Mouse (Mus musculus) C2C12 (cell line): ENCODE measurements around the gene Fbxl17. TPM values are rescaled to one million over a fixed set of nuclear protein-coding genes. Genes with fewer than 3 reads are reported as not detected.

Source experiments
- H3K27me3 ChIP-seq: one replicate; pipeline ENCODE4 v1.6.1; 2011; ENCODE audit not compliant: control insufficient read depth, insufficient read depth, insufficient read length
- H3K36me3 ChIP-seq: one replicate; pipeline ENCODE4 v1.6.1; 2011; ENCODE audit not compliant: control insufficient read depth, insufficient read depth
- H3K4me3 ChIP-seq: one replicate; pipeline ENCODE4 v1.5.1; 2011; ENCODE audit warnings: mild to moderate bottlenecking, control low read depth; ENCODE audit not compliant: poor library complexity, insufficient read depth, severe bottlenecking
- H3K79me2 ChIP-seq: one replicate; pipeline ENCODE4 v1.6.1; 2011; ENCODE audit not compliant: control insufficient read depth, insufficient read depth
- H3K79me3 ChIP-seq: one replicate; pipeline ENCODE4 v1.6.1; 2011; ENCODE audit warnings: low read depth, control low read depth
- H3ac ChIP-seq: one replicate; pipeline ENCODE3; 2011; ENCODE audit warnings: low read depth; ENCODE audit not compliant: control insufficient read depth, insufficient read length
- CEBPB ChIP-seq: IDR thresholded peaks from one replicate; pipeline ENCODE4 v1.6.1; 2011; ENCODE audit warnings: low read depth, mild to moderate bottlenecking, control low read depth, moderate library complexity
- CTCF ChIP-seq: IDR thresholded peaks from one replicate; pipeline ENCODE4 v1.5.1; 2011; ENCODE audit not compliant: control insufficient read depth, insufficient read depth, insufficient read length
- FOSL1 ChIP-seq: IDR thresholded peaks from one replicate; pipeline ENCODE4 v1.8.0; 2011; ENCODE audit warnings: mild to moderate bottlenecking, low read length; ENCODE audit not compliant: poor library complexity, insufficient read depth, severe bottlenecking
- MAX ChIP-seq: IDR thresholded peaks from one replicate; pipeline ENCODE4 v1.6.1; 2011; ENCODE audit warnings: mild to moderate bottlenecking, control low read depth
- MYOD1 ChIP-seq: IDR thresholded peaks from one replicate; pipeline ENCODE4 v1.6.1; 2011; ENCODE audit warnings: low read depth; ENCODE audit not compliant: control insufficient read depth, insufficient read length
- MYOG ChIP-seq: IDR thresholded peaks from one replicate; pipeline ENCODE4 v1.6.1; 2011; ENCODE audit not compliant: control insufficient read depth, insufficient read length; ENCODE audit errors: extremely low read depth
- USF1 ChIP-seq: IDR thresholded peaks from one replicate; pipeline ENCODE4 v1.6.1; 2011; ENCODE audit warnings: low read depth, mild to moderate bottlenecking, control low read depth, moderate library complexity
- polyA plus RNA-seq: library from polyadenylated mRNA; unstranded; fragments of >200 nt; fragmentation: generic; extraction: Trizol; gene quantifications from one replicate; pipeline ENCODE4 v1.2.1, GENCODE M21; 2012; ENCODE audit warnings: missing spikeins

Gene Fbxl17
- polyA plus RNA-seq, 1 experiment: 6.3 TPM

DNA sequence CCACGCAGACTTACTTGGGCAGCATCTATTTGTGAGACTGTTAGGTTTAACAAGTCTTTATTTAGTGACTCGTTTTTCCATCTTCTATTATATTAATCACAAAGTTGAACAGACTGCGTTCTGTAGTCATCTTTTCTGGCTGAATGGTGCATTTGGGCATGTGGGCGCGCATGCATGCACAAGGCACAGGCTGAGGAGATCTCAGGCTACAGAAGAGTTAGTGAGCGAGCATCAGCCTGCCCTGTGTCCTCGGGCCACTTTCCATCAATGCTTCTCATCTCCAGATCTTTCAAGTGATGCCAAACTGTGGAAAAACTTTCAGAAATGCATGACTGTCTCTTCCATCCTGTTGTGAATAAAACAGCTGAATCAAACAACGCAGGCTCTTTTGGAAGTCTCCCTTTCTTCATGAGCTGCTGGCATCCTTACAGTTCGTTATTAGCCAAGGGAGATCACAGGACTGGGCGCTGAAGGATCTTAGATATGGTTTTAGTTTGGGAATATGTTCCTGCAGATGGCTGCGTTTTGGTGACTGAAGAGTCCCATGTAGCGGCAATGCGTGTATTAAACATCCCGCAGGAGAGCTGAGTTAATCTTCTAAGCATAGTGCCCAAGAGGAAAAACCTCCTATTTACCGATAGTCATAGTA, 442.0 kb downstream of the Fbxl17 start:
- Histone ChIP-seq H3K79me3 (no peaks in the 10 kb centered on the region), H3ac (no peak overlapping the region), H3K27me3 (no peaks in the 10 kb centered on the region), H3K4me3 (no peak overlapping the region), H3K79me2 (no peaks in the 10 kb centered on the region), H3K36me3 (no peaks in the 10 kb centered on the region)
- no peak for TF ChIP-seq CEBPB
- no peak for TF ChIP-seq FOSL1
- TF ChIP-seq MYOD1: no peak

DNA sequence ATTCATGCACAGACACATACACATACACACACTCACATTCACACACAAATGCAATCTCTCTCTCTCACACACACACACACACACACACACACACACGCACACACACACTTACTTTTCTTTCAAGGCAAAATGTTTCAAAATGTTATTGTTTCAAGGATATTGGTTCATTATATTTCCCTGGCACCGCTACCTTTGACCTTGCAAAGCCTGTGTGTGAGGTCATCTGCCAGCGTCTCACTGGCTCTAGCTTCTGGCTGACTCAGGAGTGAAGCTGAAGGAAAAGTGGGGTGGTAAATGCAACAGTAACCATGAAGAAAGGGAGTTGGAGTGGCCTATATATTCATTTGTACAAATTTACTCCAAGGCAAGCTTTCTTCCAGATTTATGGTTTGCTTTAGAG, 442.8 kb downstream of the Fbxl17 start:
- Histone ChIP-seq H3K79me2 (no peaks in the 10 kb centered on the region), H3K4me3 (no peak overlapping the region), H3K36me3 (no peaks in the 10 kb centered on the region), H3K27me3 (no peaks in the 10 kb centered on the region), H3K79me3 (no peaks in the 10 kb centered on the region), H3ac (no peak overlapping the region)
- TF ChIP-seq FOSL1 (no peak), MYOD1 (no peak), CEBPB (no peak), CTCF (no peak), USF1 (no peak), MAX (no peak), MYOG (no peak)

DNA sequence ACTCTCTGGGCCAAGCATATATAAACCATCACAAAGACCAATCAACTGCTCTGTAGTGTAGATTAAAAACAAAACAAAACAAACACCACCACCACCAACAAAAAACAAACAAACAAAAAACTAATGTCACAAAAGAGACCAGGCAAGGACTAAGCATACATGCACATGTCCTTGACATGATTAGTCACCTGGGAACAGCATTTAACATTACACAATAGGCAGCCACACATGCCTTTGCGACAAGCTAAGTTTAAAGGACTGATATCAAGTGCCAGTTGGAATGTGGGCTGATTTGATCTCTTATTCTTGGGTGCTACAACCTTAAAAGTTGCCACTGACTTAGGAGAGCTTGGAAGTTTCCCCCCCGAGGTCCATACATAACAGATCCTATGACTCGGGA, 446.5 kb downstream of the Fbxl17 start:
- Histone ChIP-seq H3K79me2 (no peaks in the 10 kb centered on the region), H3K4me3 (no peak overlapping the region), H3K36me3 (no peaks in the 10 kb centered on the region), H3ac (no peak overlapping the region), H3K27me3 (no peaks in the 10 kb centered on the region), H3K79me3 (no peaks in the 10 kb centered on the region)
- TF ChIP-seq CTCF (no peak), MAX (no peak), MYOD1 (no peak), USF1 (no peak), MYOG (no peak), FOSL1 (no peak)

DNA sequence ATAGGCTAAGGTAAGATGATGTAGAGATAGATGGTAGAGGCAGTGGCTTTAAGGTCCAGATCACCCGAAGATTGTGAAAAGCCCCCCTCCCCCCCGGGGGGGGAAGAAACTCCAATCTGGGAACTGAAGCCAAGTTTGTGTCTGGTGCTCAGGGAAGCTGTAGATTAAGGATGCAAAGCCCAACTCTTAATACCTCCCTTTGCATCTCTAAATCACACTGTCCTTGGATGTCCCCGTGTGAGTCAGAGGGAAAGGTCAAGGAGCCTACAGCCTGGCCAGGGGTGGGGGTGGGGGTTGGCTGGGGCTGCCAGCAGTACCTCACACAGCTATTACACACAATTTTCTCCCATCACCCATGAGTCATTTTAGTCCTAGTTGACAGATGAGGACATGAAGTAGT, 453.4 kb downstream of the Fbxl17 start:
- H3K79me2 ChIP-seq: no peaks in the 10 kb centered on the region
- no peak overlapping the region for H3K4me3 ChIP-seq
- TF ChIP-seq USF1 (no peak), MYOG (no peak), MYOD1 (no peak), CTCF (no peak)
- H3K79me3 ChIP-seq: no peaks in the 10 kb centered on the region
- H3ac ChIP-seq: no peak overlapping the region
- no peaks in the 10 kb centered on the region for H3K27me3 ChIP-seq
- no peaks in the 10 kb centered on the region for H3K36me3 ChIP-seq

DNA sequence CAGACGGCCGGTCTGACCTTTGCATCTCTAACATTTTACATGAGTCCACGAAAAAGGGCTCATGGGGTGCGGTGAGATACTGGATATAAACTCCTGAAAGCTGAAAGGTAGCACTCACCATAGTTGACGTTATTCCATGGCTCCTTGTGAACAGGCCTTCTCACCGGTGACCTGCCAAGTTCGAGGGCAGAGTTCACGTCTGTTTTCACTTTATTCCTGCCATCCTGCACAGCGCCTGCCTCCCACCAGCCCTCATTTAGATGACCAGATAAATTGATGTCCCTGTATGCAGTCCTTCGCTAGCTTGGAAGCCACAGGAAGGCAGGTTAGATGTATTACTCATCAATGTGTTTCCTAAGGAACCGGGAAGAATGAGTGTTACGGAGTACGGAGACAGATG, 454.5 kb downstream of the Fbxl17 start:
- H3ac ChIP-seq: no peak overlapping the region
- TF ChIP-seq MYOG: no peak
- TF ChIP-seq USF1: no peak
- no peak for TF ChIP-seq CTCF
- TF ChIP-seq CEBPB: no peak
- no peak for TF ChIP-seq MYOD1
- no peak for TF ChIP-seq MAX
- no peak for TF ChIP-seq FOSL1
- no peak overlapping the region for H3K4me3 ChIP-seq
- no peaks in the 10 kb centered on the region for H3K79me3 ChIP-seq
- no peaks in the 10 kb centered on the region for H3K27me3 ChIP-seq
- no peaks in the 10 kb centered on the region for H3K79me2 ChIP-seq
- no peaks in the 10 kb centered on the region for H3K36me3 ChIP-seq

DNA sequence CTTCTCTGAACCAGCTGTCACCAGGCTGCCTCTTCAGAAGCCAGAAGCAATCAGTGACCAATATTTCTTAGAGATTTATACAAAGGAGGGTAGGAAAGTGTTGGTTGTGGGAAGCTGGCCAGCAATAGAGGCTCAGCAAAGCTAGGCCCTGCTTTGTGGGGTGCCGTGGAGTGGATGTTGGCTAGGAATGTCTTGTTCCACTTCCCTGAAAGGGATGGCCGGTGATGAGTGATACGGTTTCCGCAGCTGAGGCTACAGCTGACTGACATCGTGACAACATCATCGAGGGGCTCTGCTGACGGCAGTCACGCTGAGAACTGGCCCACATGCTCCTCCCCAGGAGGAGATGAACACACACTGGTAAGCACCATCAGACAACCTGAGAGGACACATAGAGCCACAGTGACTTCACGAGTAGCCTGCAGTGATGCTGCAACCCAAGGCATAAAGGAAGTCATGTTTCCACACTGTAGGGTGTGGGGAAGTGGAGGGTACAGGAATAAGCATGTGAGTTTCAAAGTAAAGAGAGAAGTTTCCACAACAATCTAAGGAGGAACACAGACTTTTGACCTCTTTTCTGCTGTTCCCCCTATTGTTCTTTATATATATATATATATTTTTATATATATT, 456.7 kb downstream of the Fbxl17 start:
- no peak overlapping the region for H3K4me3 ChIP-seq
- H3ac ChIP-seq: no peak overlapping the region
- TF ChIP-seq MYOG (no peak), FOSL1 (no peak), USF1 (no peak), CEBPB (no peak), MAX (no peak), MYOD1 (no peak), CTCF (no peak)
- H3K36me3 ChIP-seq: no peaks in the 10 kb centered on the region
- H3K27me3 ChIP-seq: no peaks in the 10 kb centered on the region
- H3K79me3 ChIP-seq: no peaks in the 10 kb centered on the region
- no peaks in the 10 kb centered on the region for H3K79me2 ChIP-seq
